Mouse (Mus musculus): ENCODE measurements around the gene Gsto2.

DNA sequence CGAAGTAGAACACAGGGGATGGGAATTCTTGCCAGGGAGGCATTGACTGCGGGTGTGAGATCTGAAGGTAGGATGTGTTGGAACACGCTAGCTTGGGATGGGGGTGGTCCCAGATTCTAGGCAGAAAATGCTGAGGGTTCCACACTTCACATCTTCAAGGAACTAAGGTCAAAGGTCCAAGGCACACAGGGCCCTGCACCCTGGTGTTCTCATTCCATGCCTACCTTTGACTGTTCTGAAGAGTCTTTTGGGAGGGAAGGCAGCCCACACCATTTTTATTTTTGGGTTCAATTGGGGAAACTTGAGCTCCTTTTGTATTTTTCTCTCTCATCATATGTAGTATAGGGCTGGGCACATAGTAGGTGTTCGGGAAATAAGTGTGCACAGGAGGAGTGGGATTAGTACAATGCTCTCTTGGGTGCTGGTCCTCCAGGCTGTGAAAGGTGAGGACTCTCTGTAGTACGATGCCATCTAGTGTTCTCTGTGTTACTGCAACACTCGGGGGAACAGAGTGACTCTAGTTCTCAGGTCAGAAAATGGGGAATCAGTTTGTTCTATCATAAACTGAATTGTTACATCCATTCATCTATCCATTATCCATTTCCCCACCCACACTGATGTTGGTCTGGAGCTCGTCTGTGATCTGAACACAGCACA lies 66.8 kb downstream of the Gsto2 start:
- TF ChIP-seq POLR2A (IDR thresholded peaks at IDR 0.05; ENCODE audit: control insufficient read depth, low read depth, low read length) = no peak
- TF ChIP-seq CTCF (IDR thresholded peaks at IDR 0.05; ENCODE audit: control insufficient read depth, insufficient read depth, insufficient replicate concordance, low read depth, low read length) = no peak
